ENCODE assay signal across 10 mouse cellular contexts in the genomic region with DNA sequence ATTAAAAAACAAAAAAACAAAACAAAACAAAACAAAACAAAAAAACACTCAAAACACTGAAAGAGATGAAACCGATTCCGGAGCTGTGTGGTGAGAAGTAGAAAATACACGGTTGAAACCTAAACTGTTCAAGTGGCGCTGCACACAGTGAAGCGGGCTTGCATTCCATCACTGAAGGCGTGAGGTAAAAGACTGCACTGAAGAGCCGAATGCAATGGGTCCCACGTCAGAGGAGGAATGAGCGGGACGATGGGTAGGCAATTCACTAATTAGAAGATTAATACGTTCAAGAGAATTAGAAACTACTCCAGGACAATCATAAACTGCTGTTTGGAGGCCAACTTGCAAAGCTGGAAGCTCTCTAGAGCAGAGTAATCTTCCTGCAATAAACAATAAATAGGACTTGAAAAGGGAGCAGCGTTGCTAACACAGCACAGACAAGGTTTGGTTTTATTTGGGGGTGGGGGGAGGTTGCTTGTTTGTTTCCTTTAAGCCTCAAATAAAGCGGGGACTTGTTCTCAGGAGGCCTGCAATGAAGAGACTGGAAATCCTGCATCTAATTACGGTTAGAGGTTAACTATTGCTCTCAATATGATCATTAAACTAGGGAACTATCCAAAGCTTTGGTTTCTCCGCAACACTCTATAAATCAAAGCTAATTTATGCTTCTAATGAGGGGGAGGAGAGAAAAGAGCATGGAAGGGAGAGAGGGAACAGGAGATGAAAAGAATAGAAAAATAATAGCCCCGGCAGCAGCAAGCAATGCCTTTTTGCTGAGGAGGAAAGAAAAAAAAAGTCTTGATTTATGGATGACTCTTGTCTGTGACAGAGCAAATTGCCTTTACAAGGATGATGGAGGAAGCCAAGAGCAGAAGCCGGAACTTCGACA.
DNase-seq lines count a peak whose midpoint lies in the region; ATAC-seq and TF ChIP-seq lines count a peak whose summit lies in the region.
"Had no signal": no experiment of that assay in that cellular context is flagged by ENCODE, and none has a peak within 500 bp of the region (broad histone marks: within the 10 kb centered on the region; RNA-seq: fewer than 3 reads in every experiment).

No protein-coding gene starts in this region.

- H3K4me1 ChIP-seq in heart, embryonic 13.5 days = peaks cover 64% of the 10 kb centered on the region
- peaks cover 30% of the 10 kb centered on the region for H3K4me1 ChIP-seq in forebrain, embryonic 16.5 days (replicated peaks; ENCODE audit: control insufficient read depth, insufficient read depth, low read length)
- peaks cover 29% of the 10 kb centered on the region for H3K4me1 ChIP-seq in limb, embryonic 15.5 days

- H3K4me3 ChIP-seq in heart, embryonic 13.5 days = no peak overlapping the region
- peak overlapping the region; percentile 14 for H3K4me3 ChIP-seq in forebrain, embryonic 16.5 days (replicated peaks; ENCODE audit: low read length)
- peak overlapping the region; percentile 0 for H3K4me3 ChIP-seq in limb, embryonic 15.5 days
- H3K4me3 ChIP-seq in left cerebral cortex, adult 2 months = no peak overlapping the region

- WGBS in heart, embryonic 13.5 days = 58% methylated on average over 18 of the region's 18 CpGs
- WGBS in forebrain, embryonic 16.5 days = 5% methylated on average over 18 of the region's 18 CpGs
- WGBS in limb, embryonic 15.5 days = 21% methylated on average over 18 of the region's 18 CpGs

- H3K4me2 ChIP-seq in heart, embryonic 13.5 days = 0 out of 2 replicates have a peak overlapping the region, but pooled peaks have one; percentile 3
- H3K4me2 ChIP-seq in forebrain, embryonic 16.5 days (ENCODE audit: low read length) = peak overlapping the region; percentile 42
- peak overlapping the region; percentile 31 for H3K4me2 ChIP-seq in limb, embryonic 15.5 days

- no peak for DNase-seq in heart, postnatal 25 days (ENCODE audit: low spot score)
- no peak for DNase-seq in layer of hippocampus, postnatal 25 days (ENCODE audit: extremely low spot score in 1 of 2, low spot score in 1 of 2)
- DNase-seq in left cerebral cortex, adult 2 months (ENCODE audit: extremely low spot score in 1 of 2, low spot score in 2 of 2) = no peak
- DNase-seq in natural killer cell, adult 2 months (ENCODE audit: low spot score in 2 of 2) = no peak
- DNase-seq: gastrocnemius, postnatal 14 days; layer of hippocampus, adult 9-11 months had no signal

- peak overlapping the region; percentile 49; the same call in 1 of the 2 replicates for H3K27ac ChIP-seq in heart, embryonic 13.5 days (replicated peaks)
- no peak overlapping the region for H3K27ac ChIP-seq in forebrain, embryonic 16.5 days (ENCODE audit: low read length)
- H3K27ac ChIP-seq in limb, embryonic 15.5 days = no peak overlapping the region
- H3K27ac ChIP-seq in left cerebral cortex, adult 2 months = no peak overlapping the region

- no peaks in the 10 kb centered on the region for H3K9me3 ChIP-seq in heart, embryonic 13.5 days
- no peaks in the 10 kb centered on the region for H3K9me3 ChIP-seq in forebrain, embryonic 16.5 days (ENCODE audit: control insufficient read depth, low read length)
- no peaks in the 10 kb centered on the region for H3K9me3 ChIP-seq in limb, embryonic 15.5 days

- peaks cover 9% of the 10 kb centered on the region for H3K36me3 ChIP-seq in heart, embryonic 13.5 days
- H3K36me3 ChIP-seq in forebrain, embryonic 16.5 days (ENCODE audit: control insufficient read depth, insufficient read depth) = no peaks in the 10 kb centered on the region
- no peaks in the 10 kb centered on the region for H3K36me3 ChIP-seq in limb, embryonic 15.5 days

- H3K9ac ChIP-seq in heart, embryonic 13.5 days = peak overlapping the region; percentile 56
- no peak overlapping the region for H3K9ac ChIP-seq in forebrain, embryonic 16.5 days (replicated peaks; ENCODE audit: low read depth, low read length)
- no peak overlapping the region for H3K9ac ChIP-seq in limb, embryonic 15.5 days

- intact Hi-C loops in heart, postnatal 25 days (cut with DNase I) = no loop called here
- intact Hi-C loops in left cerebral cortex, adult 2 months (cut with DNase I) = no loop called here

- H3K27me3 ChIP-seq in heart, embryonic 13.5 days (replicated peaks) = no peaks in the 10 kb centered on the region
- no peaks in the 10 kb centered on the region for H3K27me3 ChIP-seq in forebrain, embryonic 16.5 days (replicated peaks; ENCODE audit: control insufficient read depth, insufficient read depth, low read length)
- H3K27me3 ChIP-seq in limb, embryonic 15.5 days = 0 out of 2 replicates have a peak, but pooled peaks cover 2% of the 10 kb centered on the region

- no peak for TF ChIP-seq CTCF in left cerebral cortex, adult 2 months (IDR thresholded peaks at IDR 0.05)

- ATAC-seq in heart, embryonic 13.5 days (ENCODE audit: extremely low read depth, insufficient number of reproducible peaks, low FRiP score, low TSS enrichment) = no peak
- ATAC-seq in common myeloid progenitor, adult 5-6 weeks (replicated peaks; ENCODE audit: low read depth, poor library complexity, severe bottlenecking) = 0 out of 2 replicates have a peak, but pooled peaks have one; percentile 25
- ATAC-seq in forebrain, embryonic 16.5 days = peak; percentile 57
- no peak for ATAC-seq in limb, embryonic 15.5 days (ENCODE audit: insufficient number of reproducible peaks, low FRiP score, low TSS enrichment, low read depth)

Comparison
In these comparisons a context has a peak if more than half of its experiments do, and no peak if none do; other contexts are left out.
1. ATAC-seq: peak in common myeloid progenitor, adult 5-6 weeks (single experiment) and forebrain, embryonic 16.5 days (single experiment); none in heart, embryonic 13.5 days (single experiment) and limb, embryonic 15.5 days (single experiment).
2. H3K4me3 ChIP-seq: peak in forebrain, embryonic 16.5 days (single experiment) and limb, embryonic 15.5 days (single experiment); none in heart, embryonic 13.5 days (single experiment) and left cerebral cortex, adult 2 months (single experiment).
3. Peak in every context shown above with its lines, with median percentiles within 50 percentile points of each other: H3K4me2 ChIP-seq.